Mouse (Mus musculus) CH12.LX (cell line): ENCODE results near the gene Rasa4. TPM values are rescaled to one million over a fixed set of nuclear protein-coding genes. Genes with fewer than 3 reads are reported as not detected.
"Not testable (repeated sequence)": the region's sequence is repeated elsewhere in the genome, so short reads cannot be mapped to it uniquely, and the experiment has no call there.

Experiments used
- DNase-seq: peaks from one replicate; pipeline ENCODE4 v3.0.0-alpha.2; 2013; ENCODE audit errors: extremely low read depth
- H3K27ac ChIP-seq: 2 replicates; pipeline ENCODE4 v1.5.1; 2012; ENCODE audit warnings: low read depth, mild to moderate bottlenecking, control low read depth, moderate library complexity; ENCODE audit not compliant: insufficient read depth
- H3K27me3 ChIP-seq: replicated peaks from 2 replicates; pipeline ENCODE3; 2012; ENCODE audit warnings: inconsistent platforms
- H3K36me3 ChIP-seq, 2 experiments: replicated peaks in 1 of 2; 2 replicates each; pipeline versions ENCODE3 to v1.6.1; 2012; ENCODE audit warnings: inconsistent platforms in 1 of 2, low read length in 1 of 2, mild to moderate bottlenecking in 1 of 2, mixed read lengths in 1 of 2, moderate library complexity in 1 of 2; ENCODE audit not compliant: control insufficient read depth in 1 of 2, insufficient read depth in 1 of 2
- H3K4me1 ChIP-seq, 2 experiments: 2 replicates each; pipeline ENCODE4 v1.6.1; 2012; ENCODE audit warnings: inconsistent platforms in 1 of 2, moderate library complexity in 1 of 2; ENCODE audit not compliant: insufficient read depth in 2 of 2, control insufficient read depth in 1 of 2
- H3K4me2 ChIP-seq: 2 replicates; pipeline ENCODE4 v1.6.1; 2012; ENCODE audit warnings: low read depth, mild to moderate bottlenecking, control low read depth; ENCODE audit not compliant: poor library complexity, insufficient read depth, severe bottlenecking
- H3K4me3 ChIP-seq, 3 experiments: fragments of 150-350 bp in 1 of 3; sonication (generic) in 1 of 3; replicated peaks in 1 of 3; 2 replicates each; pipeline versions ENCODE3 to v1.5.1; 2011 to 2012; ENCODE audit warnings: low read depth in 2 of 3, low read length in 2 of 3, mild to moderate bottlenecking in 2 of 3, moderate library complexity in 2 of 3, control low read depth in 1 of 3, improper control_type of control experiment in 1 of 3, inconsistent platforms in 1 of 3, mixed read lengths in 1 of 3; ENCODE audit not compliant: poor library complexity in 1 of 3
- H3K79me2 ChIP-seq: replicated peaks from 2 replicates; pipeline ENCODE4 v1.6.1; 2012; ENCODE audit warnings: mild to moderate bottlenecking, moderate library complexity; ENCODE audit not compliant: control insufficient read depth, poor library complexity, insufficient read depth, severe bottlenecking; ENCODE audit errors: extremely low read depth
- H3K9ac ChIP-seq: 2 replicates; pipeline ENCODE4 v1.6.1; 2012; ENCODE audit warnings: low read depth, mild to moderate bottlenecking, control low read depth, moderate library complexity; ENCODE audit not compliant: insufficient read depth
- H3K9me3 ChIP-seq: replicated peaks from 2 replicates; pipeline ENCODE3; 2012; ENCODE audit warnings: low read length, inconsistent platforms, mixed read lengths
- BHLHE40 ChIP-seq: IDR thresholded peaks from 2 replicates; pipeline ENCODE4 v1.6.1; 2011; ENCODE audit warnings: mild to moderate bottlenecking, low read depth, low read length, improper control_type of control experiment
- CHD1 ChIP-seq: IDR thresholded peaks from 2 replicates; pipeline ENCODE4 v1.6.1; 2012; ENCODE audit warnings: low read depth, low read length, improper control_type of control experiment, inconsistent platforms
- CHD2 ChIP-seq: IDR thresholded peaks from 2 replicates; pipeline ENCODE4 v1.6.1; 2011; ENCODE audit warnings: low read length, improper control_type of control experiment
- CTCF ChIP-seq, 2 experiments: IDR thresholded peaks in 1 of 2; conservative IDR thresholded peaks in 1 of 2; 2 replicates each; pipeline ENCODE4 v1.5.1; 2011 to 2012; ENCODE audit warnings: low read depth in 2 of 2, low read length in 2 of 2, improper control_type of control experiment in 1 of 2, inconsistent platforms in 1 of 2, mild to moderate bottlenecking in 1 of 2, moderate library complexity in 1 of 2
- ELF1 ChIP-seq: IDR thresholded peaks from 2 replicates; pipeline ENCODE4 v1.6.1; 2014; ENCODE audit warnings: low read depth, mild to moderate bottlenecking, inconsistent platforms, low read length, improper control_type of control experiment
- ETS1 ChIP-seq: conservative IDR thresholded peaks from 2 replicates; pipeline ENCODE4 v1.6.1; 2012; ENCODE audit warnings: low read depth, mild to moderate bottlenecking, inconsistent platforms, low read length, improper control_type of control experiment, moderate library complexity
- GABPA ChIP-seq: IDR thresholded peaks from 2 replicates; pipeline ENCODE4 v1.6.1; 2012; ENCODE audit warnings: low read depth, low read length, improper control_type of control experiment, inconsistent platforms; ENCODE audit not compliant: insufficient replicate concordance
- IRF4 ChIP-seq: IDR thresholded peaks from 2 replicates; pipeline ENCODE4 v1.6.1; 2014; ENCODE audit warnings: low read depth, mild to moderate bottlenecking, inconsistent platforms, low read length, improper control_type of control experiment
- JUN ChIP-seq: IDR thresholded peaks from 2 replicates; pipeline ENCODE4 v1.6.1; 2011; ENCODE audit warnings: low read depth, mild to moderate bottlenecking, low read length, improper control_type of control experiment, moderate library complexity; ENCODE audit not compliant: insufficient read depth
- JUND ChIP-seq: conservative IDR thresholded peaks from 2 replicates; pipeline ENCODE4 v1.6.1; 2011; ENCODE audit warnings: low read depth, low read length, improper control_type of control experiment
- MEF2A ChIP-seq: IDR thresholded peaks from 2 replicates; pipeline ENCODE4 v1.6.1; 2014; ENCODE audit warnings: low read depth, mild to moderate bottlenecking, inconsistent platforms, low read length, improper control_type of control experiment, borderline replicate concordance
- MXI1 ChIP-seq: IDR thresholded peaks from 2 replicates; pipeline ENCODE4 v1.6.1; 2011; ENCODE audit warnings: mild to moderate bottlenecking, low read depth, low read length, improper control_type of control experiment
- NELFE ChIP-seq: IDR thresholded peaks from 2 replicates; pipeline ENCODE4 v1.6.1; 2011; ENCODE audit warnings: low read depth, low read length, improper control_type of control experiment
- POLR2AphosphoS2 ChIP-seq: IDR thresholded peaks from 2 replicates; pipeline ENCODE4 v1.6.1; 2011; ENCODE audit warnings: low read depth, low read length, improper control_type of control experiment
- SIN3A ChIP-seq: IDR thresholded peaks from 2 replicates; pipeline ENCODE4 v1.6.1; 2012; ENCODE audit warnings: low read length, improper control_type of control experiment, inconsistent platforms
- SMC3 ChIP-seq: IDR thresholded peaks from 2 replicates; pipeline ENCODE4 v1.6.1; 2011; ENCODE audit warnings: low read depth, low read length, improper control_type of control experiment
- ZKSCAN1 ChIP-seq: IDR thresholded peaks from 2 replicates; pipeline ENCODE4 v1.6.1; 2012; ENCODE audit warnings: low read depth, inconsistent platforms, low read length, improper control_type of control experiment, borderline replicate concordance
- ZMIZ1 ChIP-seq: IDR thresholded peaks from 2 replicates; pipeline ENCODE4 v1.6.1; 2012; ENCODE audit warnings: low read depth, mild to moderate bottlenecking, inconsistent platforms, low read length, improper control_type of control experiment
- dilution Hi-C: fragments of 300-500 bp; cut with MboI; formaldehyde crosslinking; loops from 2 replicates; pipeline ENCODE4 v1.14.3; 2020; ENCODE audit warnings: low sequenced_read_pairs; ENCODE audit not compliant: extremely low pct_unique_long_range_greater_than_20kb, extremely low pct_ligation_motif_present
- in situ Hi-C: fragments of 300-500 bp; cut with MboI; formaldehyde crosslinking; loops from 3 replicates; pipeline ENCODE4 v1.14.3; 2019; ENCODE audit warnings: low sequenced_read_pairs, low pct_ligation_motif_present, low pct_unique_long_range_greater_than_20kb, mixed read lengths
- polyA plus RNA-seq: library from polyadenylated mRNA; unstranded; fragments of >175 nt; gene quantifications from 2 replicates; pipeline ENCODE4 v1.2.1, GENCODE M21; 2012; ENCODE audit warnings: low read depth; ENCODE audit not compliant: insufficient read length
- total RNA-seq, 2 experiments: library from RNA; depleted of rRNA; stranded (reverse); fragments of 300-350 nt in 1 of 2; fragments of >200 nt in 1 of 2; gene quantifications; 2 replicates each; pipeline ENCODE4 v1.2.3; 2012 to 2014

The Rasa4 gene
- total and polyA plus RNA-seq, 3 experiments = 0.07 to 1.3 (median 0.16) TPM

DNA sequence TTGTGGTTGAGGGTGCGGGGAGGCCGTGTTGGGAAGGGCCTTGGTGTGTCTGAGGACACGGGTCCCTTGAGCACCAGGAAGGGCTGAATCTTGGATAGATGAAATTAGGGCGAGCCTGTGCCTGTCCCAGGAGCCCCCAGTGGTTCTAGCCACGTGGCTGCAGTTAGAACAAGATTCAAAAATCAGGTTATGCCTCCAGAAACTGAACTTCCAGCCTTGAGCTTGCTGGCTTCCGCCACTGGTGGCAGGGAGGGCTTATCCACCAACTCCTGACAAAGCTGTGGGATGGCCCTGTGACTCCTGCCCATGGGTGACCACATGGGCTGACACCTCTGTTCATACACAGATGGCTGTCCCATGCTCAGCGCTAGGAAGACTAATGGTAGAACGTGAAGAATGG lies 64.0 kb downstream of the Rasa4 start:
- Histone ChIP-seq H3K27ac (no peak overlapping the region), H3K4me1 (peaks cover 6 to 38% of the 10 kb centered on the region in 2 experiments; a peak in 3 of 4 replicates), H3K36me3 (peaks cover 0 to 9% of the 10 kb centered on the region in 2 experiments), H3K79me2 (no peaks in the 10 kb centered on the region), H3K4me2 (no peak overlapping the region), H3K9ac (no peak overlapping the region), H3K4me3 (no peak overlapping the region), H3K9me3 (peaks cover 3% of the 10 kb centered on the region), H3K27me3 (no peaks in the 10 kb centered on the region)
- in situ Hi-C loops (no loop called here), dilution Hi-C loops (no loop called here)
- TF ChIP-seq CTCF (conservative IDR thresholded peaks at IDR 0.05 in 1 of 2, IDR thresholded peaks at IDR 0.05 in 1 of 2; ENCODE audit: low read depth in 2 of 2, low read length in 2 of 2) (no peak), SIN3A (no peak), JUN (no peak), GABPA (no peak), IRF4 (no peak), SMC3 (no peak), MXI1 (no peak), ELF1 (no peak), JUND (no peak), ETS1 (no peak), ZKSCAN1 (no peak), NELFE (no peak), CHD1 (no peak), CHD2 (no peak), POLR2AphosphoS2 (no peak), BHLHE40 (no peak), ZMIZ1 (no peak), MEF2A (no peak)
- DNase-seq = no peak

DNA sequence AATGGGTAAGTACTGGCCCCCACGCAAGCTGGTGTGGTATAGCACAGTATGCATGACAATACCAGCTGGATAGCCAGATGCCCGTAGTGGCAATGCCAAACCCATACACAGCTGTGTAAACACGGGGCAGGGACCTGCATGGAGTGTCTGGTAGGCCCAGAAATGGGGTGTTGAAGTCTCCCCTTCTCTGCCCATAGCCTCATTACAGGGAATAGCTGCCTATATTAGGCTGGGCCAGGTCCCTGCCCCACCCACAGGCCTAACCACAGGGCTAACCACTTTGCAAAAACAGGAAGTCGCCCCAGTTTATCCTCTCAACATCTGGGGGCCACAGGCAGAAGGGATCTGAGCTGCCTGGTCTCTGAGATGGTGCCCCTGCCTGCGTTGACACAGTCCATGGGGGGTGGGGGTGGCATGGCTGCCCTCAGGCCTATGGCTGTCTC lies 65.4 kb downstream of the Rasa4 start:
- H3K27ac ChIP-seq, H3K9me3 ChIP-seq, dilution Hi-C loops, H3K79me2 ChIP-seq, H3K27me3 ChIP-seq, in situ Hi-C loops, H3K4me3 ChIP-seq, H3K9ac ChIP-seq, DNase-seq, H3K4me2 ChIP-seq: not testable (repeated sequence)
- Histone ChIP-seq H3K36me3 (peaks cover 3 to 15% of the 10 kb centered on the region in 2 experiments), H3K4me1 (peaks cover 10 to 38% of the 10 kb centered on the region in 2 experiments)
